Comparison of ENCODE assay signal across 9 mouse cellular contexts in genomic region chr8:87570564-87570855, GRCm38 (mm10). TPM values are rescaled to one million over a fixed set of nuclear protein-coding genes. Genes with fewer than 3 reads are reported as not detected.
A peak's percentile ranks its signal among the peaks of the same experiment; 100 is the strongest.
DNase-seq lines count a peak whose midpoint lies in the region; ATAC-seq and TF ChIP-seq lines count a peak whose summit lies in the region.
"Had no signal": no experiment of that assay in that cellular context is flagged by ENCODE, and none has a peak within 500 bp of the region (broad histone marks: within the 10 kb centered on the region; RNA-seq: fewer than 3 reads in every experiment).

No protein-coding gene starts in this region.

- no peak overlapping the region for H3K9ac ChIP-seq in liver, embryonic 11.5 days (ENCODE audit: low read depth, low read length)
- no peak overlapping the region for H3K9ac ChIP-seq in liver, postnatal 0 days (replicated peaks)
- no peak overlapping the region for H3K9ac ChIP-seq in intestine, postnatal 0 days (ENCODE audit: low read depth, low read length)
- no peak overlapping the region for H3K9ac ChIP-seq in neural tube, embryonic 14.5 days (replicated peaks; ENCODE audit: low read depth, low read length)

- no peak for TF ChIP-seq EP300 in liver, postnatal 0 days (IDR thresholded peaks at IDR 0.05; ENCODE audit: low read depth)

- H3K4me2 ChIP-seq in liver, embryonic 11.5 days, result peak overlapping the region; percentile 47
- H3K4me2 ChIP-seq in liver, postnatal 0 days (ENCODE audit: low read depth, low read length), result no peak overlapping the region
- peak overlapping the region; percentile 49 for H3K4me2 ChIP-seq in intestine, postnatal 0 days (replicated peaks; ENCODE audit: low read depth)
- peak overlapping the region; percentile 37 for H3K4me2 ChIP-seq in neural tube, embryonic 14.5 days (ENCODE audit: low read depth, low read length)

- H3K27me3 ChIP-seq in liver, embryonic 11.5 days (replicated peaks; ENCODE audit: control insufficient read depth, insufficient read depth, low read length), result no peaks in the 10 kb centered on the region
- no peaks in the 10 kb centered on the region for H3K27me3 ChIP-seq in liver, postnatal 0 days (ENCODE audit: insufficient read depth, low read length)
- H3K27me3 ChIP-seq in forebrain, embryonic 10.5 days (ENCODE audit: poor library complexity, severe bottlenecking), result peaks cover 12% of the 10 kb centered on the region; the same call in 1 of the 2 replicates
- H3K27me3 ChIP-seq in intestine, postnatal 0 days (replicated peaks; ENCODE audit: control insufficient read depth, insufficient read depth, low read length), result no peaks in the 10 kb centered on the region
- H3K27me3 ChIP-seq in neural tube, embryonic 14.5 days (ENCODE audit: control insufficient read depth, insufficient read depth, low read length), result no peaks in the 10 kb centered on the region

- H3K36me3 ChIP-seq in liver, embryonic 11.5 days (ENCODE audit: control insufficient read depth, insufficient read depth, low read length), result no peaks in the 10 kb centered on the region
- no peaks in the 10 kb centered on the region for H3K36me3 ChIP-seq in liver, postnatal 0 days (replicated peaks; ENCODE audit: insufficient read depth, low read length)
- H3K36me3 ChIP-seq in forebrain, embryonic 10.5 days (replicated peaks), result no peaks in the 10 kb centered on the region
- no peaks in the 10 kb centered on the region for H3K36me3 ChIP-seq in intestine, postnatal 0 days (ENCODE audit: control insufficient read depth, insufficient read depth)
- H3K36me3 ChIP-seq in neural tube, embryonic 14.5 days (ENCODE audit: control insufficient read depth, insufficient read depth, low read length), result no peaks in the 10 kb centered on the region

- no peak overlapping the region; the same call in 1 of the 2 replicates for H3K4me3 ChIP-seq in liver, embryonic 11.5 days (ENCODE audit: low read depth, low read length)
- no peak overlapping the region for H3K4me3 ChIP-seq in liver, postnatal 0 days (ENCODE audit: low read depth, low read length)
- peak overlapping the region; percentile 46 for H3K4me3 ChIP-seq in forebrain, embryonic 10.5 days
- H3K4me3 ChIP-seq in intestine, postnatal 0 days (ENCODE audit: low read depth, low read length), result peak overlapping the region; percentile 6; the same call in 1 of the 2 replicates
- H3K4me3 ChIP-seq in neural tube, embryonic 14.5 days (ENCODE audit: low read depth, low read length), result no peak overlapping the region

- no peak for ATAC-seq in liver, embryonic 11.5 days (replicated peaks; ENCODE audit: low FRiP score)
- no peak for ATAC-seq in liver, postnatal 0 days
- ATAC-seq in intestine, postnatal 0 days, result no peak
- ATAC-seq in neural tube, embryonic 14.5 days (ENCODE audit: low read depth), result no peak

- TF ChIP-seq CTCF in liver, postnatal 0 days (IDR thresholded peaks at IDR 0.05; ENCODE audit: low read depth), result no peak
- TF ChIP-seq CTCF in intestine, postnatal 0 days (IDR thresholded peaks at IDR 0.05; ENCODE audit: low read depth), result no peak

- no peaks in the 10 kb centered on the region for H3K4me1 ChIP-seq in liver, embryonic 11.5 days (replicated peaks; ENCODE audit: control insufficient read depth, insufficient read depth, low read length)
- H3K4me1 ChIP-seq in liver, postnatal 0 days (ENCODE audit: insufficient read depth), result no peaks in the 10 kb centered on the region
- H3K4me1 ChIP-seq in forebrain, embryonic 10.5 days, result peaks cover 19% of the 10 kb centered on the region
- 0 out of 2 replicates have a peak, but pooled peaks cover 3% of the 10 kb centered on the region for H3K4me1 ChIP-seq in intestine, postnatal 0 days (replicated peaks; ENCODE audit: control insufficient read depth, insufficient read depth, low read length)
- no peaks in the 10 kb centered on the region for H3K4me1 ChIP-seq in neural tube, embryonic 14.5 days (ENCODE audit: control insufficient read depth, insufficient read depth, low read length)

- no peak overlapping the region for H3K27ac ChIP-seq in liver, embryonic 11.5 days (ENCODE audit: low read depth, low read length)
- H3K27ac ChIP-seq in liver, postnatal 0 days (ENCODE audit: low read depth), result no peak overlapping the region
- peak overlapping the region; percentile 79 for H3K27ac ChIP-seq in forebrain, embryonic 10.5 days
- no peak overlapping the region for H3K27ac ChIP-seq in intestine, postnatal 0 days (ENCODE audit: low read depth, low read length)
- H3K27ac ChIP-seq in neural tube, embryonic 14.5 days (ENCODE audit: low read depth, low read length), result no peak overlapping the region
- H3K27ac ChIP-seq: macrophage had no signal

- DNase-seq in liver, embryonic 11.5 days (ENCODE audit: low spot score), result no peak
- DNase-seq in liver, postnatal 0 days, result no peak
- DNase-seq in forebrain, embryonic 10.5 days (ENCODE audit: extremely low spot score, low spot score), result no peak
- DNase-seq in right cerebral cortex, adult 2 months (ENCODE audit: low spot score in 2 of 2), result no peak
- DNase-seq in MN1 (ENCODE audit: low spot score), result no peak
- no peak for DNase-seq in layer of hippocampus, postnatal 10 days (ENCODE audit: low spot score in 2 of 2)

- WGBS in liver, embryonic 11.5 days, result 7% methylated on average over 8 of the region's 8 CpGs
- 7% methylated on average over 8 of the region's 8 CpGs for WGBS in liver, postnatal 0 days (ENCODE audit: insufficient replicate concordance)
- 1% methylated on average over 8 of the region's 8 CpGs for WGBS in forebrain, embryonic 10.5 days
- WGBS in intestine, postnatal 0 days, result 2% methylated on average over 8 of the region's 8 CpGs
- 1% methylated on average over 8 of the region's 8 CpGs for WGBS in neural tube, embryonic 14.5 days

- H3K9me3 ChIP-seq in liver, embryonic 11.5 days (ENCODE audit: control insufficient read depth, low read length), result no peaks in the 10 kb centered on the region
- no peaks in the 10 kb centered on the region for H3K9me3 ChIP-seq in liver, postnatal 0 days (ENCODE audit: low read length)
- H3K9me3 ChIP-seq in forebrain, embryonic 10.5 days, result no peaks in the 10 kb centered on the region
- H3K9me3 ChIP-seq in intestine, postnatal 0 days (ENCODE audit: control insufficient read depth), result no peaks in the 10 kb centered on the region
- H3K9me3 ChIP-seq in neural tube, embryonic 14.5 days (ENCODE audit: control insufficient read depth, low read length), result no peaks in the 10 kb centered on the region

RNA-seq across cellular contexts. Expression of gene 4933402J07Rik, which starts 6.9 kb away (rescaled TPM):
- not detected in 2 replicates for polyA plus RNA-seq in liver, embryonic 11.5 days (2014; fragmentation: Nextera tagmentation; extraction: Ambion mirVana)
- polyA plus RNA-seq in liver, postnatal 0 days (2015; fragmentation: Nextera tagmentation; extraction: Ambion mirVana), result not detected in 2 replicates
- polyA plus RNA-seq in forebrain, embryonic 10.5 days (2016; fragmentation: Nextera tagmentation; extraction: Ambion mirVana), result not detected in 2 replicates
- polyA plus RNA-seq in intestine, postnatal 0 days (2015; fragmentation: Nextera tagmentation; extraction: Ambion mirVana), result not detected in 2 replicates
- polyA plus RNA-seq in neural tube, embryonic 14.5 days (2014; fragmentation: Nextera tagmentation; extraction: Ambion mirVana), result not detected in 2 replicates
- not detected for total RNA-seq in layer of hippocampus, postnatal 10 days (2021)
- polyA plus RNA-seq: macrophage had no signal

Comparison
In these comparisons a context has a peak if more than half of its experiments do, and no peak if none do; other contexts are left out.
1. H3K4me3 ChIP-seq: peak in forebrain, embryonic 10.5 days (single experiment) and intestine, postnatal 0 days (single experiment); none in liver, embryonic 11.5 days (single experiment), liver, postnatal 0 days (single experiment) and neural tube, embryonic 14.5 days (single experiment).